Mouse (Mus musculus) ES-Bruce4 (cell line): ENCODE results near the gene Pxt1. TPM values are rescaled to one million over a fixed set of nuclear protein-coding genes. Genes with fewer than 3 reads are reported as not detected.

ENCODE experiments used
- H3K27ac ChIP-seq: 2 replicates; pipeline ENCODE4 v1.5.1; 2012; ENCODE audit warnings: low read length, inconsistent platforms; ENCODE audit not compliant: insufficient read depth
- H3K27me3 ChIP-seq: 2 replicates; pipeline ENCODE4 v1.6.1; 2012; ENCODE audit warnings: mild to moderate bottlenecking, low read length, inconsistent platforms; ENCODE audit not compliant: control insufficient read depth, poor library complexity, insufficient read depth, severe bottlenecking
- H3K36me3 ChIP-seq: 2 replicates; pipeline ENCODE4 v1.6.1; 2012; ENCODE audit warnings: inconsistent platforms, mild to moderate bottlenecking, low read length, moderate library complexity; ENCODE audit not compliant: control insufficient read depth, poor library complexity, insufficient read depth, severe bottlenecking
- H3K4me1 ChIP-seq: one replicate; pipeline ENCODE4 v1.8.1; 2011; ENCODE audit warnings: low read length; ENCODE audit not compliant: control insufficient read depth, insufficient read depth
- H3K4me3 ChIP-seq: 2 replicates; pipeline ENCODE4 v1.5.1; 2011; ENCODE audit warnings: low read depth, mild to moderate bottlenecking, low read length
- H3K9ac ChIP-seq: 2 replicates; pipeline ENCODE4 v1.6.1; 2012; ENCODE audit warnings: low read depth, mild to moderate bottlenecking, inconsistent platforms; ENCODE audit not compliant: poor library complexity, severe bottlenecking
- H3K9me3 ChIP-seq: replicated peaks from 2 replicates; pipeline ENCODE4 v1.6.1; 2012; ENCODE audit warnings: mild to moderate bottlenecking, low read length, inconsistent platforms; ENCODE audit not compliant: control insufficient read depth, poor library complexity, insufficient read depth, severe bottlenecking
- CTCF ChIP-seq: IDR thresholded peaks from one replicate; pipeline ENCODE4 v1.8.1; 2011; ENCODE audit warnings: low read depth, low read length
- EP300 ChIP-seq: IDR thresholded peaks from 2 replicates; pipeline ENCODE4 v1.6.1; 2011; ENCODE audit warnings: low read depth, low read length; ENCODE audit not compliant: insufficient read depth
- POLR2A ChIP-seq: IDR thresholded peaks from one replicate; pipeline ENCODE4 v1.8.1; 2011; ENCODE audit warnings: low read length; ENCODE audit not compliant: insufficient read depth
- polyA plus RNA-seq: library from polyadenylated mRNA; stranded (reverse); fragments of >200 nt; gene quantifications from 2 replicates; pipeline ENCODE4 v1.2.4, GENCODE M21; 2011; ENCODE audit warnings: low read depth; ENCODE audit not compliant: missing spikeins, insufficient read depth, insufficient read length

Gene Pxt1
- polyA plus RNA-seq, 1 experiment, result 2.4 TPM

DNA sequence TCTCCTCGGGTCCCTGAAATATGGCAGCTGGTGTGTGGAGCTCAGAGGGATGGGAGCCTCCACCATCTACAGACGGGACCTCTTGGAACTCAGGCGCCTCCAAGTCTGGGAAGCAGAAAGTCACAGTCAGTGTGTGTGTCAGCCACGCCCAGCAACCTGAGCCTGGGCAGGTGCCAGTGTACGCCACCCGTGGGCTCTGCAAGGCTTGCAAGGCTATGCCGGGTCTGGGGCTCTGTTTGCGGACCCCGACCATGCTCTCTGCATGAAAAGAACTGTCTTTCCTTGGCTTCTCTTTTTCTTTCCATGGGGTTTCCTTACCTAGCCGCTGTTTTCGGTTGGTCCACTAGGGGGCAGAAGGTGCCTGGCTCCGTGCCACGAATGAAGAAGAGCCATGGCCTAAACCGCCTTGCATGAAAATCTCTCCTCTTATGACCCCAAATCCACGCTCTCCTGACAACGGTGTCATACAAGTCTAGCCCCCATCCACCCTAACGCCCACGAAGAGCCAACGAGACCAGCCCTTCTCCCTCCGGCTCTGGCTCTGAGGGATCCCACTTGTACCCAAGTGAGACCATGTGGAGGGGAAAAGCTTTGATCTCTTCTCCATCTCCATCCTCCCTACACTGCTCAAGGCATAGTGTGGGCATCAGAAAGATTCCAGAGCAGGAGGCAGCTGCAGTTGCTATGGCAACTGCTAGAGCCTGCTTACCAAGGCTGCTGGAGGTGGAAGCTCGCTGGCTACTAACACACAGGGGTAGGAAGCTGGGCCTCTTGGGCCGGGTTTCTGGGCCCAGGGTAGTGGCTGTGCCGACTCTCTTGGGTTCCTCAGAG, 38.9 kb downstream of the Pxt1 start:
- H3K9ac ChIP-seq, result peak overlapping the region; percentile 44
- peak overlapping the region; percentile 2; the same call in 1 of the 2 replicates for H3K4me3 ChIP-seq
- H3K27ac ChIP-seq, result no peak overlapping the region
- no peaks in the 10 kb centered on the region for H3K9me3 ChIP-seq
- peaks cover 3% of the 10 kb centered on the region for H3K4me1 ChIP-seq
- TF ChIP-seq CTCF, result peak; percentile 81
- no peak for TF ChIP-seq POLR2A
- no peaks in the 10 kb centered on the region for H3K36me3 ChIP-seq
- H3K27me3 ChIP-seq, result no peaks in the 10 kb centered on the region

GRCm38 (mm10) chr17:28901559-28901958, 42.1 kb downstream of the Pxt1 start:
- H3K9me3 ChIP-seq, result no peaks in the 10 kb centered on the region
- H3K27ac ChIP-seq, result no peak overlapping the region
- no peaks in the 10 kb centered on the region for H3K27me3 ChIP-seq
- TF ChIP-seq CTCF (peak; percentile 20), EP300 (no peak)
- H3K9ac ChIP-seq, result no peak overlapping the region
- no peaks in the 10 kb centered on the region for H3K36me3 ChIP-seq
- H3K4me1 ChIP-seq, result peaks cover 6% of the 10 kb centered on the region
- no peak overlapping the region for H3K4me3 ChIP-seq

GRCm38 (mm10) chr17:28899427-28899826, 44.2 kb downstream of the Pxt1 start:
- Histone ChIP-seq H3K9ac (peak overlapping the region; percentile 21), H3K4me1 (peaks cover 6% of the 10 kb centered on the region), H3K4me3 (peak overlapping the region; percentile 61), H3K27me3 (no peaks in the 10 kb centered on the region), H3K27ac (peak overlapping the region; percentile 35; the same call in 1 of the 2 replicates), H3K9me3 (no peaks in the 10 kb centered on the region), H3K36me3 (no peaks in the 10 kb centered on the region)
- TF ChIP-seq POLR2A (no peak), EP300 (peak; percentile 68; the same call in 1 of the 2 replicates)

DNA sequence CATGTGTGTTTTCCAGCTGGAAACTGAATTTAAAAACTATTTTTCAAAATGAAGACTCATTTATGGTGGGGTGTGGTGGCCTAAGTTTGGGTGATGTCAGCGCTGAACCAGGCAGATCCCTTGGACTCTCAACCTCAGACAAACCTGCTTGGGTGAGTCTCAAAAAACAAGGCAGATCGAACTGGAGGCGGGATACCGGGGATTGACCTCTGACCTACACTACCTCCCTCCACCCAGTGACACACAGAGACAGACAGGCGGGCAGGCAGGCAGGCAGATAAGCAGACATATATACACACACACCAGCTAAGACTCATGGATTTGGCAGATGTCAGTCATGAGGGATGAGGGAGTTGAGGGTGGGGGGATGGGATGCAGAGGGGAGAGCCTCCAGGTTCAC, 45.4 kb downstream of the Pxt1 start:
- no peak for TF ChIP-seq EP300
- TF ChIP-seq POLR2A, result no peak
- no peak for TF ChIP-seq CTCF
- Histone ChIP-seq H3K4me3 (no peak overlapping the region), H3K9ac (peak overlapping the region; percentile 21; the same call in 1 of the 2 replicates), H3K27me3 (no peaks in the 10 kb centered on the region), H3K36me3 (no peaks in the 10 kb centered on the region), H3K9me3 (peaks cover 10% of the 10 kb centered on the region; the same call in 1 of the 2 replicates), H3K4me1 (peaks cover 6% of the 10 kb centered on the region), H3K27ac (no peak overlapping the region)

GRCm38 (mm10) chr17:28897817-28898216, 45.8 kb downstream of the Pxt1 start:
- peaks cover 6% of the 10 kb centered on the region for H3K4me1 ChIP-seq
- no peak overlapping the region for H3K4me3 ChIP-seq
- H3K27me3 ChIP-seq, result no peaks in the 10 kb centered on the region
- H3K9ac ChIP-seq, result no peak overlapping the region
- H3K36me3 ChIP-seq, result no peaks in the 10 kb centered on the region
- no peak for TF ChIP-seq EP300
- no peak for TF ChIP-seq POLR2A
- no peak for TF ChIP-seq CTCF
- H3K27ac ChIP-seq, result no peak overlapping the region
- H3K9me3 ChIP-seq, result peaks cover 11% of the 10 kb centered on the region; the same call in 1 of the 2 replicates

- peak overlapping the region; percentile 6; the same call in 1 of the 2 replicates for H3K4me3 ChIP-seq
- H3K27ac ChIP-seq, result peak overlapping the region; percentile 78
These were observed 47.4 kb downstream of the Pxt1 start for GRCm38 (mm10) chr17:28896095-28896780.

More at GRCm38 (mm10) chr17:28896095-28896780, 47.4 kb downstream of the Pxt1 start:
- TF ChIP-seq CTCF (peak; percentile 55), EP300 (no peak)
- Histone ChIP-seq H3K4me1 (peaks cover 6% of the 10 kb centered on the region), H3K9me3 (peaks cover 17% of the 10 kb centered on the region), H3K36me3 (no peaks in the 10 kb centered on the region), H3K27me3 (no peaks in the 10 kb centered on the region), H3K9ac (peak overlapping the region; percentile 48)
